In the genomic region with DNA sequence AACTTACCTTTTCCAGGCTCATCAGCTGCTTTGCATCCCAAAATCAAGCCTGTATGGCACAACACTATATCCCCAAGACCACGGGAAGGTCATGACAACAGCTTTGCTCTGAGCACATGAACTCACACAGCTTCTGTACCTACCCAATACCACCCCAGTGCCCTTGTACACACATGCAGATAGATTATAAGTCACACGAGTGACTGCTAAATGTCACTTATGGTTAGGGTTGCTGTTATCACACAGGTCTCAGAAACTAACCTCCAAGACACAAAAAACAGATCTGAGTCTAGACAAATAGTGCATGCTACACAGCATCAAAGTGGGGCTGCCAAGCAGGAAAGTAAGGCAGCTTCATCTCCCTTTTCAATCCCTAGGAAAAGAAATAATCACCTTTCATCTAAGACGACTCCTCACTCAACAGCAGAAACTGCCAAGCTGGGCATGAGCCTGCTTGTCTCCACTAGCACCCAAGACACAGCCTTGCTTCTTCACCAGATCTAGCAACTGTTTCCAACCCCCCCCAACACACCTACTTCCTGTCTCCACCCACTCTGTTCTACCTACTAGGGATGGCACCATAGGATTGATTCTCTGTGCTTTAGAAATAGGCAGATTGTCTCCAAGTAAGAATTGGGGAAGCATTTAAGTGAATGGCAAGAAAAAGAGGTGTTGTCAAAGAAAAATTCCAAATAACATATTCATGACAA, we compare ENCODE assay signal across 14 mouse cellular contexts.
DNase-seq lines count a peak whose midpoint lies in the region; ATAC-seq lines count a peak whose summit lies in the region.
"Had no signal": no experiment of that assay in that cellular context is flagged by ENCODE, and none has a peak within 500 bp of the region (broad histone marks: within the 10 kb centered on the region; RNA-seq: fewer than 3 reads in every experiment).

No protein-coding gene starts in this region.

- no peak overlapping the region for H3K4me3 ChIP-seq in liver, embryonic 12.5 days
- H3K4me3 ChIP-seq in liver, embryonic 16.5 days (ENCODE audit: low read depth, low read length), result no peak overlapping the region
- no peak overlapping the region for H3K4me3 ChIP-seq in forebrain, embryonic 15.5 days
- H3K4me3 ChIP-seq: forebrain, embryonic 12.5 days; midbrain, embryonic 13.5 days; stomach, embryonic 15.5 days had no signal

- peak overlapping the region; percentile 1; the same call in 1 of the 2 replicates for H3K4me2 ChIP-seq in liver, embryonic 12.5 days
- no peak overlapping the region for H3K4me2 ChIP-seq in liver, embryonic 16.5 days (ENCODE audit: low read depth, low read length)
- H3K4me2 ChIP-seq in forebrain, embryonic 15.5 days (replicated peaks), result no peak overlapping the region
- H3K4me2 ChIP-seq: forebrain, embryonic 12.5 days; lung, embryonic 14.5 days; midbrain, embryonic 13.5 days; stomach, embryonic 15.5 days had no signal

- H3K27me3 ChIP-seq in liver, embryonic 12.5 days (replicated peaks), result no peaks in the 10 kb centered on the region
- H3K27me3 ChIP-seq in liver, embryonic 16.5 days (ENCODE audit: control insufficient read depth, insufficient read depth, low read depth, low read length), result no peaks in the 10 kb centered on the region
- H3K27me3 ChIP-seq in forebrain, embryonic 15.5 days, result no peaks in the 10 kb centered on the region
- H3K27me3 ChIP-seq: forebrain, embryonic 12.5 days; midbrain, embryonic 13.5 days; stomach, embryonic 15.5 days had no signal

- ATAC-seq in liver, embryonic 12.5 days, result no peak
- ATAC-seq in liver, embryonic 16.5 days (ENCODE audit: low read depth), result 0 out of 2 replicates have a peak, but pooled peaks have one; percentile 12
- no peak for ATAC-seq in forebrain, embryonic 15.5 days (replicated peaks)
- ATAC-seq: midbrain, embryonic 13.5 days had no signal

- H3K9me3 ChIP-seq in liver, embryonic 12.5 days (replicated peaks), result no peaks in the 10 kb centered on the region
- no peaks in the 10 kb centered on the region for H3K9me3 ChIP-seq in liver, embryonic 16.5 days (replicated peaks; ENCODE audit: control insufficient read depth, low read length)
- no peaks in the 10 kb centered on the region for H3K9me3 ChIP-seq in forebrain, embryonic 15.5 days
- H3K9me3 ChIP-seq: forebrain, embryonic 12.5 days; midbrain, embryonic 13.5 days; stomach, embryonic 15.5 days had no signal

- H3K36me3 ChIP-seq in liver, embryonic 12.5 days, result no peaks in the 10 kb centered on the region
- H3K36me3 ChIP-seq in liver, embryonic 16.5 days (ENCODE audit: control insufficient read depth, insufficient read depth), result no peaks in the 10 kb centered on the region
- no peaks in the 10 kb centered on the region for H3K36me3 ChIP-seq in forebrain, embryonic 15.5 days
- H3K36me3 ChIP-seq: forebrain, embryonic 12.5 days; midbrain, embryonic 13.5 days; stomach, embryonic 15.5 days had no signal

- no peak for DNase-seq in liver
- DNase-seq in T-cell, adult 2 months (ENCODE audit: low spot score), result peak; percentile 50
- DNase-seq in thymus, postnatal 0 days (ENCODE audit: low spot score), result peak; percentile 66
- DNase-seq in kidney, adult 11 months, result no peak
- DNase-seq in embryo, embryonic 10 days (ENCODE audit: low spot score), result no peak
- DNase-seq: embryo, embryonic 11 days; heart, postnatal 10 days; lung, embryonic 14.5 days had no signal

- H3K4me1 ChIP-seq in liver, embryonic 12.5 days, result peaks cover 93% of the 10 kb centered on the region
- H3K4me1 ChIP-seq in liver, embryonic 16.5 days (ENCODE audit: control insufficient read depth, low read depth, low read length), result peaks cover 28% of the 10 kb centered on the region
- H3K4me1 ChIP-seq in forebrain, embryonic 15.5 days, result peaks cover 32% of the 10 kb centered on the region

- no peak overlapping the region for H3K9ac ChIP-seq in liver, embryonic 12.5 days
- no peak overlapping the region for H3K9ac ChIP-seq in liver, embryonic 16.5 days (ENCODE audit: low read depth, low read length)
- H3K9ac ChIP-seq in forebrain, embryonic 15.5 days (replicated peaks), result no peak overlapping the region
- H3K9ac ChIP-seq: forebrain, embryonic 12.5 days; lung, embryonic 14.5 days; midbrain, embryonic 13.5 days; stomach, embryonic 15.5 days had no signal

- peak overlapping the region; percentile 59 for H3K27ac ChIP-seq in liver, embryonic 12.5 days
- H3K27ac ChIP-seq in liver, embryonic 16.5 days (ENCODE audit: low read length), result no peak overlapping the region
- H3K27ac ChIP-seq in forebrain, embryonic 15.5 days (replicated peaks), result no peak overlapping the region
- H3K27ac ChIP-seq: forebrain, embryonic 12.5 days; midbrain, embryonic 13.5 days; stomach, embryonic 15.5 days had no signal

- 21% methylated on average over 3 of the region's 3 CpGs for WGBS in liver, embryonic 12.5 days (ENCODE audit: insufficient replicate concordance)
- WGBS in liver, embryonic 16.5 days (ENCODE audit: insufficient replicate concordance), result 28% methylated on average over 3 of the region's 3 CpGs
- 81% methylated on average over 3 of the region's 3 CpGs for WGBS in forebrain, embryonic 15.5 days

Comparison
In these comparisons a context has a peak if more than half of its experiments do, and no peak if none do; other contexts are left out.
1. DNase-seq: peak in T-cell, adult 2 months (single experiment) and thymus, postnatal 0 days (single experiment); none in liver (single experiment), kidney, adult 11 months (single experiment) and embryo, embryonic 10 days (single experiment).